Mouse (Mus musculus): ENCODE results near the gene Plxdc1.

- TF ChIP-seq CTCF (IDR thresholded peaks at IDR 0.05; ENCODE audit: low read depth, low read length) (no peak), GATA1 (IDR thresholded peaks at IDR 0.05; ENCODE audit: borderline replicate concordance, low read length) (no peak)
These were observed 38.3 kb upstream of the Plxdc1 start for GRCm38 (mm10) chr11:98024516-98024915.

All from G1E (cell line).